Mouse (Mus musculus) stomach, embryonic 14.5 days (tissue): ENCODE data around the gene Dkk3. TPM values are rescaled to one million over a fixed set of nuclear protein-coding genes. Genes with fewer than 3 reads are reported as not detected.
"Not testable (repeated sequence)": the region's sequence is repeated elsewhere in the genome, so short reads cannot be mapped to it uniquely, and the experiment has no call there.

Experiments used
- ATAC-seq: fragments of 200-750 bp; cut with Nextera tagmentation; 2 replicates; pipeline ENCODE4 v1.8.0; 2017; ENCODE audit warnings: low read depth, moderate TSS enrichment; ENCODE audit not compliant: insufficient number of reproducible peaks, insufficient read depth, low FRiP score
- H3K27ac ChIP-seq: fragments of 300-500 bp; sonication (generic); 2 replicates; pipeline ENCODE4 v1.5.1; 2014; ENCODE audit warnings: mild to moderate bottlenecking, low read length, moderate library complexity, mixed read lengths
- H3K27me3 ChIP-seq: fragments of 300-500 bp; sonication (generic); 2 replicates; pipeline ENCODE4 v1.6.1; 2014; ENCODE audit warnings: low read length, control low read depth, mixed read lengths; ENCODE audit not compliant: control insufficient read depth, insufficient read depth
- H3K36me3 ChIP-seq: fragments of 300-500 bp; sonication (generic); 2 replicates; pipeline ENCODE4 v1.6.1; 2014; ENCODE audit warnings: mild to moderate bottlenecking, control low read depth, low read length, moderate library complexity, mixed read lengths; ENCODE audit not compliant: control insufficient read depth, insufficient read depth
- H3K4me1 ChIP-seq: fragments of 300-500 bp; sonication (generic); 2 replicates; pipeline ENCODE4 v1.6.1; 2014; ENCODE audit warnings: low read length, control low read depth, mixed read lengths; ENCODE audit not compliant: control insufficient read depth, insufficient read depth
- H3K4me2 ChIP-seq: fragments of 300-500 bp; sonication (generic); replicated peaks from 2 replicates; pipeline ENCODE4 v1.6.1; 2014; ENCODE audit warnings: low read depth, low read length, control low read depth
- H3K4me3 ChIP-seq: fragments of 300-500 bp; sonication (generic); 2 replicates; pipeline ENCODE4 v1.5.1; 2014; ENCODE audit warnings: low read depth, low read length, control low read depth
- H3K9ac ChIP-seq: fragments of 300-500 bp; sonication (generic); replicated peaks from 2 replicates; pipeline ENCODE4 v1.6.1; 2014; ENCODE audit warnings: low read depth, mild to moderate bottlenecking, control low read depth, low read length, moderate library complexity, mixed read lengths
- H3K9me3 ChIP-seq: fragments of 300-500 bp; sonication (generic); 2 replicates; pipeline ENCODE4 v1.6.1; 2016; ENCODE audit warnings: low read depth, low read length, control low read depth; ENCODE audit not compliant: control insufficient read depth
- WGBS: fragments of 180-500 bp; shearing (Covaris S2); extraction: QIAGEN DNeasy Blood & Tissue Kit; methylation state at CpG from one replicate; pipeline ENCODE4 v1.1.7; 2014; 5-methylcytosine and 5-hydroxymethylcytosine counted together
- polyA plus RNA-seq: library from polyadenylated mRNA; unstranded; fragments of >200 nt; fragmentation: Nextera tagmentation; extraction: Ambion mirVana; gene quantifications from 2 replicates; pipeline ENCODE4 v1.2.1, GENCODE M21; 2014

The Dkk3 gene
- polyA plus RNA-seq, 1 experiment from 2014 or later = 31.5 TPM

DNA sequence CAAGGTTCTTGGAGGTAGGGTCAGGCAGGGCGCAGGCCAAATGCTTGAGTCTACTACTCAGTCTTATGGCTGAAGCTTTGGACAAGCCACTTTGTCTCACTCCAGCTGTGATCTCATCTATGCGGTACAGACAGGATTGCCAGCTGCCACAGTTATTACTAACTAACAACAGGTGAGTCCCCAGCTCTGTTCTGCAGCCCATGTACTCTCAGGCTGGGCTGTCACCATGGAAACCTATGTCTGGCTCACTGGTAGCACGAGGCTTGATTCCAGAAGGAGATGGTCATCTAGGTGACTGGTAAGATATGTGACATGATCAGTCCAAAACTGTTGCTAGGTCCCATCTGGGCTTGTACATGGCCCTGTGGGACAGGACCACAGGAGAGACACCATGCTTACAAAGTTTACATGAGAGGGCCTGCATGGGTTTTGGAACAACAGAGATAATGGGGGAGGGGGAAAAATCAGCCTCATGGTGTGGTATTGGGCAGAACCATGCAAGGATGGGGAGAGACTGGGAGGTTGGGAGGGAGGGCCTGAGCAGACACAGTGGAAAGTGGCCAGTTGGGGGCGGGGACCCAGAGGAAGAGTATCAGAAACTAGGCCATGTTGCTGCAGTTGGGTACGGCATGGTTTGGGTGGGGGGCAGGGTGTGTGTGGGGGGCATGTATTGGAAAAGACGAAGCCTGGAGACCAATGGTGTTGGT lies 25.8 kb upstream of the Dkk3 start:
- no peaks in the 10 kb centered on the region for H3K9me3 ChIP-seq
- H3K27me3 ChIP-seq = no peaks in the 10 kb centered on the region
- H3K27ac ChIP-seq = no peak overlapping the region
- WGBS = 81% methylated on average over 6 of the region's 6 CpGs
- 0 out of 2 replicates have a peak, but pooled peaks cover 4% of the 10 kb centered on the region for H3K4me1 ChIP-seq
- H3K9ac ChIP-seq = no peak overlapping the region
- ATAC-seq = no peak
- H3K36me3 ChIP-seq = no peaks in the 10 kb centered on the region
- no peak overlapping the region for H3K4me3 ChIP-seq
- H3K4me2 ChIP-seq = no peak overlapping the region

- 0 out of 2 replicates have a peak, but pooled peaks cover 2% of the 10 kb centered on the region for H3K4me1 ChIP-seq
- H3K4me2 ChIP-seq = no peak overlapping the region
- no peaks in the 10 kb centered on the region for H3K27me3 ChIP-seq
- no peak overlapping the region for H3K4me3 ChIP-seq
- no peak overlapping the region for H3K9ac ChIP-seq
- ATAC-seq = 0 out of 2 replicates have a peak, but pooled peaks have one; percentile 21
- H3K27ac ChIP-seq = no peak overlapping the region
- H3K9me3 ChIP-seq = no peaks in the 10 kb centered on the region
- H3K36me3 ChIP-seq = no peaks in the 10 kb centered on the region
- WGBS = 35% methylated on average over 5 of the region's 5 CpGs
These were observed 24.5 kb upstream of the Dkk3 start for GRCm38 (mm10) chr7:112183258-112183841.

DNA sequence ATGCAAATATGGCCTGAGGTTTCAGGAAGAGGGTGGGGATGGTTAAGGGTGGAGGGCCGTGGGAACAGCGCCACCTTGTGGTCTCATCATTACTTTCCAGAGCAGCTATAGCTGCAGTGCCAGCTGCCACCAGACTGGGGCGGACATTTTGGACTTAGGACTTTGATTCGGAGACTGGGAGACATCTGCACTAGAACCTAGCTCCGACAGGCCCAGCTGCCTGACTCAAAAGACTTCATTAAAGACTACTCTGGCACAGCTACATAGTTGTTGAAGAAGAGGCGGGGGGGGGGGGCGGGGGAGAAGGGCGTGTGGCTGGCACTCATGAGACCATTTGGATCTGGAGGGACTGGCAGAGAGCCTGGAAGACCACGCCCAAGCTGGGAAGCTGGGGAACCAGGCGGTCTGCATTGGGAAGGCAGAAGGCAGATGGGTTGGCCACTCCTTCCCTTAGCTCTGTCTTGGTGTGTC lies 21.4 kb upstream of the Dkk3 start:
- H3K4me1 ChIP-seq = 0 out of 2 replicates have a peak, but pooled peaks cover 2% of the 10 kb centered on the region

DNA sequence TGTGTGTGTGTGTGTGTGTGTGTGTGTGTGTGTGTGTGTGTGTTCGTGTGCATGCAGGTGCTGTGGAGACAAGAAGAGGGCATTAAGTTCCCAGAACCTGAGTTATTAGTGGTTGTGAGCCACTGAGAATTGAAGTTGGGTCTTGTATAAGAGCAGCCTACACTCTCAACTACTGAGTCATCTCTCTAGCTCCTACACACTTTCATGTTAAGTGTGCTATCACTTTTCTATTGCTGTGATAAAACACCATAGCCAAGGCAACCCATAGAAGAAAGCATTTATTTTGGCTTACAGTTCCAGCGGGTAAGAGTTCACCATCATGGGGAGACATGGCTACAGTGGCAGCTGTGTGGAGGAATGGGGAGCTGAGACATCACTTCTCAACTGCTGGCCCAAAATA lies 17.8 kb upstream of the Dkk3 start:
- ATAC-seq = no peak
- H3K4me3 ChIP-seq = no peak overlapping the region
- no peaks in the 10 kb centered on the region for H3K36me3 ChIP-seq
- no peak overlapping the region for H3K9ac ChIP-seq
- H3K27me3 ChIP-seq = no peaks in the 10 kb centered on the region
- H3K4me2 ChIP-seq = no peak overlapping the region
- H3K27ac ChIP-seq = no peak overlapping the region
- no peaks in the 10 kb centered on the region for H3K9me3 ChIP-seq
- 76% methylated on average over 2 of the region's 2 CpGs for WGBS
- 0 out of 2 replicates have a peak, but pooled peaks cover 2% of the 10 kb centered on the region for H3K4me1 ChIP-seq

More for the DNA sequence above, 21.4 kb upstream of the Dkk3 start:
- H3K9ac ChIP-seq = no peak overlapping the region
- peak; percentile 68; the same call in 1 of the 2 replicates for ATAC-seq
- no peak overlapping the region for H3K27ac ChIP-seq
- H3K4me2 ChIP-seq = peak overlapping the region; percentile 26
- no peaks in the 10 kb centered on the region for H3K9me3 ChIP-seq
- no peaks in the 10 kb centered on the region for H3K36me3 ChIP-seq
- H3K4me3 ChIP-seq = no peak overlapping the region
- no peaks in the 10 kb centered on the region for H3K27me3 ChIP-seq
- 16% methylated on average over 8 of the region's 10 CpGs for WGBS

- Histone ChIP-seq H3K9ac (no peak overlapping the region), H3K4me3 (no peak overlapping the region), H3K27me3 (no peaks in the 10 kb centered on the region), H3K9me3 (no peaks in the 10 kb centered on the region), H3K27ac (no peak overlapping the region), H3K36me3 (no peaks in the 10 kb centered on the region), H3K4me2 (no peak overlapping the region), H3K4me1 (peaks cover 12% of the 10 kb centered on the region; the same call in 1 of the 2 replicates)
- 58% methylated on average over 4 of the region's 4 CpGs for WGBS
- ATAC-seq = no peak
These were observed 13.8 kb upstream of the Dkk3 start for GRCm38 (mm10) chr7:112172669-112173068.

- Histone ChIP-seq H3K4me3 (no peak overlapping the region), H3K36me3 (no peaks in the 10 kb centered on the region), H3K27me3 (no peaks in the 10 kb centered on the region), H3K4me2 (no peak overlapping the region), H3K9ac (no peak overlapping the region), H3K9me3 (no peaks in the 10 kb centered on the region), H3K27ac (peak overlapping the region; percentile 56), H3K4me1 (peaks cover 12% of the 10 kb centered on the region; the same call in 1 of the 2 replicates)
- 16% methylated on average over 10 of the region's 10 CpGs for WGBS
- ATAC-seq = peak; percentile 87
These were observed 11.3 kb upstream of the Dkk3 start for GRCm38 (mm10) chr7:112169955-112170692.

- WGBS = 67% methylated on average over 4 of the region's 4 CpGs
- ATAC-seq = no peak
These were observed 6.7 kb upstream of the Dkk3 start for GRCm38 (mm10) chr7:112165593-112165992.

DNA sequence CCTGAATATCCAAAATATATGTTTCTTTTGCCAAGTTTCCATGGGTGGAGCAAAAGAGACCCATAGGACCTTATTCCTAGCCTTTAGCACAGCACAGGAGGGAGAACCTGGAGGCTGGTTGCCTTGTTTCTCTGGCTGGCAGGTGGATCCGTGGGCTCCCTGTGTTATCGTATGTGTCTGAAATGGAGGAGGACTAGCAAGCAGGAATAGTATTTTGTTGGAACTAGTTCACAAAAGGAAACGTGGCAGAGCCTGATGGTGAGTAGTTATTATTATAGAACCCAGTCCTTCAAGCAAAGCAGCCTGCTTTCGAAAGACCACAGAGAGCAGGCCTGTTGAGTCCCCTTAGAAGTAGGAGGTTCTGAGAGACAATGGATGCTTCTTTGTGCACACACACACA lies 6.2 kb upstream of the Dkk3 start:
- WGBS = 91% methylated on average over 4 of the region's 4 CpGs

More at GRCm38 (mm10) chr7:112165593-112165992, 6.7 kb upstream of the Dkk3 start:
- H3K27ac ChIP-seq = no peak overlapping the region
- H3K4me1 ChIP-seq = peaks cover 11% of the 10 kb centered on the region; the same call in 1 of the 2 replicates
- no peak overlapping the region for H3K9ac ChIP-seq
- no peaks in the 10 kb centered on the region for H3K9me3 ChIP-seq
- H3K4me2 ChIP-seq = no peak overlapping the region
- no peaks in the 10 kb centered on the region for H3K27me3 ChIP-seq
- H3K36me3 ChIP-seq = no peaks in the 10 kb centered on the region
- H3K4me3 ChIP-seq = no peak overlapping the region

More for the DNA sequence above, 6.2 kb upstream of the Dkk3 start:
- ATAC-seq, H3K27ac ChIP-seq, H3K9me3 ChIP-seq, H3K27me3 ChIP-seq, H3K36me3 ChIP-seq, H3K4me2 ChIP-seq, H3K4me1 ChIP-seq, H3K4me3 ChIP-seq, H3K9ac ChIP-seq: not testable (repeated sequence)
